Mouse (Mus musculus): Measurements from ENCODE around the gene Arrdc5.
"Not testable (repeated sequence)": the region's sequence is repeated elsewhere in the genome, so short reads cannot be mapped to it uniquely, and the experiment has no call there.

Arrdc5 gene

DNA sequence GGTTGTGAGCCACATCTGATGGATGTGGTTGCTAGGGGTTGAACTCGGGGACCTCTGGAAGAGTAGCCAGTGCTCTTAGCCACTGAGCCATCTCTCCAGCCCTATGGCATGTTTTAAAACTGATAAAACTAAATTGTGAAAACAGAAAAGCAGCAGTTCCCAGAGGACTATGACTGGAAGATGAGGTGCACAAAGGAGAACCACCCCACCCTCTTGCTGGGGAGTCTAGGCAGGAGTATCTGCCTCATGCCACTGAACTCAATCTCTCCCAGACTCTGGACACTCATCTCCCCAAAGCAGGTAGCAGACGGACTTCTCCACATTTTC is 22.6 kb downstream of the Arrdc5 start:
- DNase-seq (ENCODE audit: low spot score) = no peak

DNA sequence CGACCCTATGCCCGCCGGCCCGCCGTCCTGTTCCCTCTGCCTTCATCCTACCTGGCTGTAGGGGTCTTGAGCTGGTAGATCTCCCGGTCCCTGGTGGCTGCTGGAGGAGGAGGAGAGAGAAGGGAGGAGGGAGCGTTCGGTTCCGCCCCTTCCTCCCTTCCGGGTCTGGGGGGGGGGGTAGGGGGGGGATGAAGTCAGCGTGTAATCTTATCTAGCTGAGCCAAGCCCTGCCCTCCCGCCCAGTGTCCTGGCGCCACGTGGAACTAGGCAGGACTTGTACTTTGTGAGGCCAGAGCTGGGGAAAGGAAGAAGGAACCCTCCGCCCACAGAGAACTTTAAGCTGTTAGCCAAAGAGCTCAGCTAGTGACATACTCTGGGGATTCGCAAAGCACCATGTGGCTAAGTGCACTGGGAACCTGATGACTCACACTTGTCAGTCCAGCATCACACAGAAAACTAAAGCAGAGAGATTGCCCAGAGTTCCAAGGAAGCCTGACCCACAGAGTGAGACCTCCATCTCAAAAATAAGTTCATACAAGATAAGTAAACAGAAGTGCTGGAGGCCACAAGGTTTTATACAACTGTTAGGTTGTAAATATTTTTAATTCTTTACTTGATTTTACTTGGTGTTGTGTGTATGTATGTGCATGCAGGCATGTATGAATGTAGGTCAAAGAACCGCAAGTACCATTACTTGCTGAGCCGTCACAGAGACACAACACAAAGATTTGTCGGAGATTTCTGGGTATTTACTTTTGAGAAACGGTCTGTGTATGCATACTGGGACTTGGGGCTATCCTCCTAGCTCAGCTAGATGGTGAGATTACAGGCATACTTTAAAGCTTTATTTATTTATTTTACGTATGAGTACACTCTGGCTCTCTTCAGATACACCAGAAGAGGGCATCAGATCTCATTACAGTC is 23.2 kb downstream of the Arrdc5 start, which contains the start of gene Ticam1:
Gene Ticam1 (minus strand): TSS at position 144 of the 924 bp plus-strand sequence.
- peak; percentile 95 for DNase-seq (ENCODE audit: low spot score)

DNA sequence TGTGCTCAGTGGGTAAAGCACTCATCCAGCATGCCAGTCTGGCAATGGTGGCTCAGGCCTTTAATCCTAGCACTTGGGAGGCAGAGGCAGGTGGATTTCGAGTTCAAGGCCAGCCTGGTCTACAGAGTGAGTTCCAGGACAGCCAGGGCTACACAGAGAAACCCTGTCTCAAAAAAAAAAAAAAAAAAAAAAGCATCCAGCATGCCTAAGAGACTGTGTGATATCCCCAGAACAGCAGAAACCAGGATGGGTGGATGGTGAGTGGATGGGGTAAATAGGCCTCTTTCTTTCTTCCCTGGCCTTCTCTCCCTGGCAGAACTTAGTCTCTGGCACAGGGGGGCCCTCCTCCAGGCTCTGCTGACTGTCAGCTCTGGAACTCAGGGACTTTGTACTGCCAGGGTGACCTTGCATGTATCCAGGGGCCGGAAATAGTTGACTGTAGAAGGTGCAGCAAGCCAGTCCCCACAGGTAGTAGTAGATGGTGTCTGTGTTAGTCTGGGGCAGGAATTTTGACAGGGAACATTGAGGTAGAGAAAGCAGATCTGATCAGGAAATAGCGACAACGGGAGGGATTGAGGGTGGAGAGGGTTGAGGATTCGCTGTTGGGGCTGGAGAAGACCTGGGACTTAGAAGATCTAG is 24.1 kb downstream of the Arrdc5 start:
- DNase-seq (ENCODE audit: low spot score) = no peak

DNA sequence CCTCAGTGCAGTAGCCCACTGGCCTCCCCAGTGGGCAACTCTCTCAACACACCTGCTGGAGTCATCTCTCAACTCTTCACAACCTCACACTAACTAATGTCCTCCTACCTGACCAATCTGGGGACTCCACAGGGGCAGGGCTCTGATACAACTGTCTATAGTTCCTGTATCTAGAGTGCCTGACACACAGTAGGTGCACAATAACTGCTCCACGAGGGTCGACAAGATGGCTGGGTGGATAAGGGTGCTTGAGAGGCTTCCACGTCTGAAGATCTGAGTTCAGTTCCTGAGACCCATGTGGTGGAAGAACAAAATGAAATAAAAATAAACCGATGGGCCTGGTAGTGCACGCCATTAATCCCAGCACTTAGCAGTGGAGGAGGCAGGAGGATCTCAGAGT is 26.1 kb downstream of the Arrdc5 start:
- DNase-seq (ENCODE audit: low spot score) = no peak

DNA sequence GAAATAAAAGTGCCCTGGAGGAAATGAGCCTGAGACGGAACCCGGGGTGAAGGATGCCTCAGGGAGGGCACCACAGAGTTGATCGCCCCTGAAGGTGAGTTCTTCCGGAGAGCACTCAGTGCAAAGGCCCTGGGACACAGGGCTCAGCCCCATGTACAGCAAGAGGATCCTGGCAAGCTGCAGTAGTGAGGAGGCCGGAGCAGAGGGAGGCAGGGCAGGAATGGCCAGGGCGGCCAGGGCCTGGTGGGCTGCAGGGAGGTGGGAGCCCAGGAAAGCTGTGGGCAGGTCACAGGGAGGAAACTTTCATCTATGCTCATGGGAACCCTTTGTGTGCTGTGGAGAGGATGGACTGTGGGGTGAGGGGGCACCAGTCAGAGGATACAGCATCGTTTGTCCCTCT is 26.6 kb downstream of the Arrdc5 start:
- DNase-seq (ENCODE audit: low spot score) = no peak

DNA sequence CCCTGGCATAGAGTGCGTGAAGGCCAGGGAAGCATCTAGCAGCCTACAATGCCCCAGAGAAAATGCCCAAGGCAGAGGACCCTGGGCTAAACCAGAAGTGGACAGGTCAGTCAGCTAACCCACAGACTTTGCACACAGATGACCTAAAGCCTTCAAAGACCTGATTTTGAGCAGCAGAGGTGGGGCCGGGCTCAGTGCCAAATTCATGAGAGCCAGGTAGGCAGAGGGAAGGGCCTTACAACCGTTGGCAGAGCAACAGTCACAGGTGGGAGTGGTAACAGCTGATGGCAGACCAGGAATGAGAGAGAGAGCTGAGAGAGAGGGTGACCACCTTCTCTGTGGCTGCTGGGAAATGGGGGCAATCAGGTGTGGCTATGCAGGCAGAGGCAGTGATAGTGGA is 27.4 kb downstream of the Arrdc5 start:
- DNase-seq (ENCODE audit: low spot score) = peak; percentile 55

DNA sequence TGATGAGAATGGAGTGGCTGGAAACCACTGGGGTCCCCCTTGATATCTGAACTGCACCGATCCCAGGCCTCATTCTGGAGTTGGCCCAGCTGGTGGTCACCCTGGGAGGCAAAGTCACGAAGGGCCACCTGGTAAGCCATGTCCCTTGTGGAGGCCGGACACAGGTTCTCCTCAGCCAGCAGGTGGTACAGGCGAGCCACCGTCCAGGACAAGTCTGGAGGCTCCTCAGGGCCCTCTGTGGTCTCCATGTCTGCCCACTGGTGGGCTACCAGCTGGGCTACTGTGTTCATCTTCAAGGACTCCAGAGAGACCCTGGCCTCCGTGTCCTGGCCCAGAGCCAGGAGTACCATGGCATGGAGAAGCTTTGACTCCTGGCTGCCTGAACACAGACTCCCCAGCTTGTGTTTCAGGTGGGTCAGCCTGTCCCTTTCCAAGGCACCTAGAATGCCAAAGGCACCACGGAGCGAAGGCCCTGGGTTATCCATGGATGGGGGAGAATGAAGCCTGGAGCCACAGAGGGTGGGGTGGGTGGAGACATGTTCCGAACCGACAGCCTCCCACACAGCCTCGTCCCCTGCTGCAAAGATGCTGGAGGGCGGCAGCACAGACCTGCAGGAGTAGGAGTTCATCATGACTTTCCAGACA is 28.4 kb downstream of the Arrdc5 start:
- no peak for DNase-seq (ENCODE audit: low spot score)

DNA sequence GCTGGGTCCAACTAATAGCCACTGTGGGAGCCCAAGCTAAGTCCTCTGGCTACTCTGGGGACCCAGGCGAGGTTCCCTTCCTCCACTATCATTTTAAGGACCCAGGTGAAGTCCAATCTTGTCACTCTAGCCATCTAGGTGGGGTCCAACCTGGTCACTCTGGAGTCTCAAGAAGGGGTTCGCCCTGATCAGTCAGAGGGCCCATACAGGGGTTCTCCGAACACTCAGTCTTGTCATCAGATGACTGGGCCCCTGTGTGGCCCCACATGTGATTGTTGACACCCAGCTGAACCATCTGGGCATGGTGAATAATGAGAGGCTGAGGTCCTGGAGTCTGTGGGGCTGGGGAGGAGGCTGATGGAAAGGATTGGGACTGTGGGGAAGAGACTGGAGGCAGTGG is 30.3 kb downstream of the Arrdc5 start:
- no peak for DNase-seq (ENCODE audit: low spot score)

DNA sequence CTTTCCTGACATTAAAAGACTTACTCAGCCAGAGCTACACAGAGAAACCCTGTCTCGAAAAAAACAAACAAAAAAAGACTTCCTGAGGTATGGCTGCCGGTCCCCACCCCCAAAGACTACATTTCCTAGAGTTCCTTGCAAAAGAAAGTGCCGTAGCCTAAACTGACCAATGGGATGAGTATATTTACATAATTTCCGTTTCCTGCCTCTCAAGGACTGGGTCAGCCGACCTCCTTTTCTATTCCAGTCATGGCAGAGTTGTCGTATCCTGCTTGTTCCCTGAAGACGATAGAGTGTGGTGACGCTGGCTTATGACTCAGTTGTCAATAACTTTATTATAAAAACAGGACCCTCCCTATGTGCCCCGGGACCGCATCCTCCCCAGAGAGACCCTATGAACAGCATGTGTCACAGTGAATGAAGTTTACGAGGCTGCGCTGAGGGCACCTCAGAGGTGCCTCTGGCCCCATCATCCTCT is 30.9 kb downstream of the Arrdc5 start:
- peak; percentile 90 for DNase-seq (ENCODE audit: low spot score)

DNA sequence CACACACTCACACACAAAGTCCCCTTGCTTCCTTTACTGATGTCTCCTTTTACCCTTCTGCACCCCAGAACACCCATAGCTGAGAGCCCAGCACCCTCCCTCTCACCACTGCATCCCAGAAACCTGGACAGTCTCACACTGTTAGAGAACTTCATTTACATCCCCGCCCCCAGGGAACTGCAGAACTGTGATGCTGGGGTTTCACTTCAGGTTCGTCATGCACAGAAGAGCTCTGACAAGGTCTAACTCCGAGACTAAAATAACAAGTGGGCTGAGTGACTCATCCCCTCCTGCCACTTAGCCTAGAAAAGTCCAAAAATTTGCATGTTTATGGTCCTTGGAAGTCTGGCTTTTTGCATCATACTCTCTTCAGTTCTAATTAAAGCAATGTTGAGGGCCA is 33.8 kb downstream of the Arrdc5 start:
- DNase-seq (ENCODE audit: low spot score) = peak; percentile 56

DNA sequence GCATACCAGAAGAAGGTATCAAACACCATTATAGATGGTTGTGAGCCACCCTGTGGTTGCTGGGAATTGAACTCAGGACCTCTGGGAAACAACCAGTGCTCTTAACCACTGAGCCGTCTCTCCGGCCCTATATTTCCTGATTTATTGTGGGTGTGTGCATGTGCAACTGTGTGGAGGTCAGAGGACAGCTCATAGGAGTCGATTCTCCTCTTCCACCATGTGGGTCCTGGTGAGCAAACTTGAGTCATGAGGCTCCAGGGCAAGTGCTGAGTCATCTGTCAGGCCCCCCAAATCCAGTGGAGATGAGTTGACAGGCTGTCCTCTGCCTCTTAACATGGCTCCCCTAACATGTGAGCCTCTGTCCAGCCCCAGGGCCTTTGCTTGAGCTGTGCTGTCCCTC is 34.2 kb downstream of the Arrdc5 start:
- DNase-seq (ENCODE audit: low spot score) = no peak

DNA sequence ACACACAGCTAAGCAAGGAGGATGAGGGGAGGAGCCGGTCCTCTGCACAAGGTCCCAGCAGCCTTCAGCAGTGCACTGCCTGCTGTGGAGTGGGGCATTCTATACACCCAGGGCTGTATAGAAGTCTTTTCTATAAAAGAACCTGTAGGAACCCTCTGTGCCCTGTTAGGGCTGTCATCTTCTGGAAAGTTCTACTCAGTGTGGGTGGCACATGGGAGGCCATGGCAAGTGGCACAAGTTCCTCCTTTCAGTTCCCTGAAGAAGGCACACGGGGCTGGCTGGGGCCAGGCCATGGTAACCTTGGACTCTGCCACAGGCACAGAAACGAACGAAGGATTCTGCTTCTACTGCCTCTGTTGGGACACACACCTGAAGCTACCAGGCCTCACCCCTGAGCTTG is 35.1 kb downstream of the Arrdc5 start:
- DNase-seq (ENCODE audit: low spot score) = no peak

DNA sequence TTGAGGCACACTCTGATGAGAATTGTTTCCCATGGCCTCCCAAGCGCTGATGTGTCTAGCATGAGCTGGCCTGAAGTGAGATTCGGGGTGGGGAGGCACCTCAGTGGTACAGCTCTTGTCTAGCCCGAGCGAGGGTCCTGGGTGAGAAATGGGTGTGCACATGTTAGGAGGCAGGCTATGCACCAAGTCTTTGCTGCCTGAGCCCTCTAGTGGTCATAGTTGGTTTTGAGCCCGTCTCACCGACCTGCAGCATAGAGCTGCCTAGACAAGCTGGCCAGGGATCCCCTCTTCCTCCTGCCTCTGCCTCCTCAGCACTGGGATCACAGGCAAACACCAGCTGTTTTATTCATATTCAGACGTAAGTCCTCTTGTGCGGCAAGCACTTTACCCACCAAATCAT is 36.1 kb downstream of the Arrdc5 start:
- DNase-seq (ENCODE audit: low spot score) = peak; percentile 85

DNA sequence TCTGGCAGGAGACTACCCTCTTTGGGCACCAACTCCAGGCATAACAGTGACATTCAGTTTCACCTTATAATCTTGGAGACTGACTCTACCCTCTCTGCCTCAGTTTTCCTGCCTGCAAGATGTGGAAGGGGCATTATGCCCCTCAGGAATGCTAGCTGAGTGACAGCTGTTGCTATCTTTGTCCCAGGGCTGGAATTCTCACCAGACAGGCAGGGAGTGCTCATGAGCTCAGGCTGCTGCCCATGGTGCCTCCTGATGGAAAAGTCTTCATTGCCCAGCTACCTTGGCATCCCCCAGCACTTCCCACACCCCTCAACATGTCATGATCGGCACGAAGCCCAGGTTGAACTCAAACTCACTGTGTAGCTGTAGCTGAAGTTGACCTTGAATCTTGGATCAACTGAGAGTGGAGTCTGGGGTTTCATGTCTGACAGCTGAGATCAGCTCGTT is 37.4 kb downstream of the Arrdc5 start:
- no peak for DNase-seq (ENCODE audit: low spot score)

DNA sequence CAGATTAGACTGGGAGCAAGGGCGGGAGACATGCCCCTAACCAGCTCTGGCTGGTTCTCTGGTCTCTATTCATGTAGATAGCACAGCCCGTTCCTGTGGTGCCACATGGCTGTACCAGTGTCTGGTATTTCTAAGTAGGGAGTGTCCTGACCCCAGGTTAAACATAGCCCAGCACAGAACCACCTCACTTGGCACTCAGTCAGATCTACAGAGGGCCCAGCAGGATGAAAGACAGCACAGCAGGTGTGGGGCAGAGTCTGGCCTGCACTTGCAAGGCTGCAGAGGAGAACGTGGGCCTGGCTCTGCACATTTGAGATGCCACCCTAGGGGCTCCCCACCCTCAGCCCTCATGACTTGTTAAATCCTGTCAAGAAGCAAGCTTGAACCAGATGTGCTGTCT is 38.9 kb downstream of the Arrdc5 start:
- peak; percentile 34 for DNase-seq (ENCODE audit: low spot score)

DNA sequence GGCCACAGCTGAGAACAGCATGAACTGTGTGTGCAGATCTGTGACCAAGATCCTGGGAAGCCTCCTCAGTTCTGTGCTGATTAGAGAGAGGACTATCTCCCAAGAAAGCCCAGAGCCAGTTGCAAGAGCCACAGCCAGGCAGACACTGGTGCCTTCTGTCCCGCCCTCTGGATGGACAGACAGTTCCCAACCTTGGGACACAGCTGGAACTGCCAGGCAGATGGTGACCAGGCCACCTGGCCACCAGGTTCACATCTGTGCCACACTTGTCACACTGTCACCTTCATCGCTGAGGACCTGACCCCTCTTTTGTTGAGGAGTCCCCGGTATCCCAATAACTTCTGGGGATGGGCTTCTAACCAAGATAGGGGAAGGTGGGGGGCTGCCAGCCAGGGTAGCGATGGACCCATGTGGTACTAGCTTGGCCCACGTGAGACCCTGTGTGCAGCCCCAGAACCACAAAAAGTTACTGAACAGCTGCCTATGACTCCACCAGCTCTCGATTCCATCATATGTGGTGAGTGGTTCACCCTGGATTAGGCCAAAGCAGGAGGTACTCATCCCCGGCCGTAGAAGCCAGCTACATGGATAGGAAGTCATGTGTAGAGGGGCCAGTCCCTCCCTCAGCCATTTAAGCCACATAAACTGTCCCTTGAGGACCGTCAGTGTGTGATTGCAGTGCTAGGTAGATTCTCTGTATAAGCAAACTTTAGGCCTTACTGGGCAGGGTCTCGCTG is 40.6 kb downstream of the Arrdc5 start:
- DNase-seq (ENCODE audit: low spot score) = no peak

DNA sequence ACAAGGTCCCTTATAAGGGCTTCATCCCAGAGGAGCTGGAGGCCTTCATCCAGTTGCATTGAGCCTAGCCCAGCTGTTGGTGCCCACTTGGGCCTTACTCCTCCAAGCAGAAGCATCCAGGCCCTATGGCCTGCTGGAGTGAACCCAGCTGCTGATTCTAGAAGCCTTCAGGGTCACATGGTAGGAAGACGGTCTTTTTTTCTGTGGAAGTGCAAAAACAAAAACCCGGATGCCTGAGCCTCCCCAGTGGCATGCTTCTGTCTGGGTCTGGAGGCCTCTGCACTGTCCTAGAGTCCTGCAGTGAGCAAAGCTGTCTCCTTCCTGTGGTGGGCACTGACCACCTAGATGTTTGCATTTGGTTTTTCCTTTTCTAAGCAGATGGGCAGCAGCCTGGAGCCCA is 41.3 kb downstream of the Arrdc5 start:
- DNase-seq (ENCODE audit: low spot score) = not testable (repeated sequence)

DNA sequence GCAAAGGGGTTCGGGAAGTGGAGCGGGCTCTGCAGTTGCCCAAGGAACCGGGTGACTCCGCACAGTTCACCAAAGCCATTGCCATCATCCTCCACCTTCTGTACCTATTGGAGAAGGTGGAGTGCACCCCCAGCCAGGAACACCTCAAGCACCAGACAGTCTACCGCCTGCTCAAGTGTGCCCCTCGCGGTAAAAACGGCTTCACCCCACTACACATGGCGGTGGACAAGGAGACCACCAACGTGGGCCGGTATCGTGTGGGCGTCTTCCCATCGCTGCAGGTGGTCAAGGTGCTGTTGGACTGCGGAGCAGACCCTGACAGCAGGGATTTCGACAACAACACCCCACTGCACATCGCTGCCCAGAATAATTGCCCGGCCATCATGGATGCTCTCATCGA is 41.8 kb downstream of the Arrdc5 start:
- DNase-seq (ENCODE audit: low spot score) = not testable (repeated sequence)

DNA sequence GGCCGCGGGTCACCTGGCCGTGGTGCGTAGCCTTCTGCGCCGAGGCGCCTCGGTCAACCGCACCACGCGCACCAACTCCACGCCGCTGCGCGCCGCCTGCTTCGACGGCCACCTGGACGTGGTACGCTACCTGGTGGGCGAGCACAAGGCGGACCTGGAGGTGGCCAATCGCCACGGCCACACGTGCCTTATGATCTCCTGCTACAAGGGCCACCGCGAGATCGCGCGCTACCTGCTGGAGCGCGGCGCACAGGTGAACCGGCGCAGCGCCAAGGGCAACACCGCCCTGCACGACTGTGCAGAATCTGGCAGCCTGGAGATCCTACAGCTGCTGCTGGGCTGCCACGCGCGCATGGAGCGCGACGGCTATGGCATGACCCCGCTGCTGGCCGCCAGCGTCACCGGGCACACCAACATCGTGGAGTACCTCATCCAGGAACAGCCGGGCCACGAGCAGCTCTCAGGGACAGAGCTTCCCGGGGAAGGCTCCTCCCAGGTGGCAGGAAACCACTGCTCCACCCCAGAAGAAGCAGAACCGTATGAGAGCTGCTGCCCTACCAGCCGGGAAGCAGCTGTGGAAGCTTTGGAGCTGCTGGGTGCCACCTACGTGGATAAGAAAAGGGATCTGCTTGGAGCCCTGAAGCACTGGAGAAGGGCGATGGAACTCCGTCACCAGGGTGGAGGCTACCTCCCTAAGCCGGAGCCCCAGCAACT is 42.7 kb downstream of the Arrdc5 start:
- no peak for DNase-seq (ENCODE audit: low spot score)

DNA sequence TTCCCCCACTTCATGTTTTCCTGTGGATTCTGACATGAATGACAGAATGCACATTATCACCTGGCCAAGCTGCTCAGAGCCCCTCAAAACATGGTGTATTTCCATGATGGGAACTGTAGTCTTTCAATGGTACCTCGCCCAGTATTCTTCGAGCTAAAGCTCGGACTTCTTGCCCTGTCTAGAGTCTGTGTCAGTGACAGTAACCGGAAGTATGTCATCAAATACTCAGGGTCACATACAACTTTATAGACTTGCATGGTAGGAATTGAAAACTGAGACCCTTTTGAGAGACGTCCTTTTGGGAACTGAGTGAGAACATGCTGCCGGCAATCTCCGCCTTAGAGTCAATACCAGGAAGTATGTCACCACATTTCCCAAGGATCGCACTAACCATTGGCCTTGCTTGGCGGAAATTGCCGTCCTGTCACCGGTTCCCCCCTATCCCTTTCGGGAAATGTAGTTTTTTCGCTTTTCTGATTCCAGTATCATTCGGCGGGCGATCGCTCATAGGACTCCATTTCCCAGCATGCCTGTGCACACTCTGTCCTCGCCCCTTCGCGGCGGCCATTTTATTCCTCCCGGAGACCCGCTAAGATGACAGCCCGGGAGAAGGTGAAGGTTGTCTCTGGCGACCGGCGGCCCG is 43.7 kb downstream of the Arrdc5 start, which contains the start of gene Fem1a:
Gene Fem1a (plus strand): TSS at position 572 of the 643 bp plus-strand sequence.
- DNase-seq (ENCODE audit: low spot score) = peak; percentile 99

DNA sequence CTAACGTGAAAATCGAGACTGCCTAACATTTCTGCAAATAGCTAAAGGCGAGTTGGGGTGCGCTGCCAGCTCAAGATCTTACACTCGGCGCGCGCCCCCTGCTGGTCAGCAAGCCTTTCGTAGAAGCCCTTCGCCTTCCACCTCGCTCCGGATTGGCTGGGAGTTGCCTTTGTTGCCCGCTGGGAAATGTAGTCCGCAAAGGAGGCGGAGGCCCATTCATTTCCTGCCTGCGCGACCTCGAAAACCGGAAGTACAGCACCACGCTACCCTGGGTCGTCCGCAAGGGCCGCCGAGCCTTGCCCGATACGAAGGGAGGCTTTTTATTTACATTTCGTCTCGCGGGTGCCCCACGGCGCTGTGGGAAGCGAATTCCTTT is 44.2 kb downstream of the Arrdc5 start:
- peak; percentile 99 for DNase-seq (ENCODE audit: low spot score)
